Mouse (Mus musculus) myocyte (in vitro differentiated cells): ENCODE measurements around the gene Ctdnep1.
"Not testable (repeated sequence)": the region's sequence is repeated elsewhere in the genome, so short reads cannot be mapped to it uniquely, and the experiment has no call there.

Source experiments
- CEBPB ChIP-seq: IDR thresholded peaks from 2 replicates; pipeline ENCODE4 v1.6.1; 2011; ENCODE audit warnings: mild to moderate bottlenecking, moderate library complexity; ENCODE audit not compliant: poor library complexity, insufficient read depth, severe bottlenecking
- E2F4 ChIP-seq: IDR thresholded peaks from one replicate; pipeline ENCODE4 v1.6.1; 2011; ENCODE audit warnings: mild to moderate bottlenecking, control low read depth, moderate library complexity; ENCODE audit not compliant: insufficient read depth
- MAX ChIP-seq: IDR thresholded peaks from one replicate; pipeline ENCODE4 v1.6.1; 2011; ENCODE audit warnings: low read depth, mild to moderate bottlenecking, control low read depth
- MYOD1 ChIP-seq, 3 experiments: IDR thresholded peaks; one replicate each; pipeline ENCODE4 v1.6.1; 2011; ENCODE audit warnings: control low read depth in 2 of 3, low read depth in 2 of 3, mild to moderate bottlenecking in 2 of 3, moderate library complexity in 1 of 3; ENCODE audit not compliant: insufficient read length in 2 of 3, control insufficient read depth in 1 of 3
- MYOG ChIP-seq, 3 experiments: IDR thresholded peaks; one replicate each; pipeline ENCODE4 v1.6.1; 2011; ENCODE audit warnings: control low read depth in 2 of 3, low read depth in 2 of 3, mild to moderate bottlenecking in 2 of 3; ENCODE audit not compliant: insufficient read length in 2 of 3, control insufficient read depth in 1 of 3, insufficient read depth in 1 of 3
- POLR2A ChIP-seq: IDR thresholded peaks from one replicate; pipeline ENCODE4 v1.6.1; 2011; ENCODE audit warnings: low read depth, mild to moderate bottlenecking, control low read depth, moderate library complexity; ENCODE audit not compliant: insufficient read length
- POLR2AphosphoS2 ChIP-seq: IDR thresholded peaks from one replicate; pipeline ENCODE4 v1.6.1; 2011; ENCODE audit warnings: low read depth, control low read depth; ENCODE audit not compliant: insufficient read length
- REST ChIP-seq: IDR thresholded peaks from one replicate; pipeline ENCODE4 v1.6.1; 2011; ENCODE audit warnings: mild to moderate bottlenecking, control low read depth, moderate library complexity; ENCODE audit not compliant: insufficient read depth, insufficient read length
- TCF12 ChIP-seq: IDR thresholded peaks from one replicate; pipeline ENCODE4 v1.6.1; 2011; ENCODE audit warnings: mild to moderate bottlenecking, control low read depth; ENCODE audit not compliant: poor library complexity, insufficient read depth, severe bottlenecking
- TCF3 ChIP-seq: IDR thresholded peaks from one replicate; pipeline ENCODE4 v1.6.1; 2011; ENCODE audit warnings: low read depth, control low read depth; ENCODE audit not compliant: insufficient read length
- USF1 ChIP-seq: IDR thresholded peaks from one replicate; pipeline ENCODE4 v1.6.1; 2011; ENCODE audit warnings: low read depth, mild to moderate bottlenecking, control low read depth, moderate library complexity

DNA sequence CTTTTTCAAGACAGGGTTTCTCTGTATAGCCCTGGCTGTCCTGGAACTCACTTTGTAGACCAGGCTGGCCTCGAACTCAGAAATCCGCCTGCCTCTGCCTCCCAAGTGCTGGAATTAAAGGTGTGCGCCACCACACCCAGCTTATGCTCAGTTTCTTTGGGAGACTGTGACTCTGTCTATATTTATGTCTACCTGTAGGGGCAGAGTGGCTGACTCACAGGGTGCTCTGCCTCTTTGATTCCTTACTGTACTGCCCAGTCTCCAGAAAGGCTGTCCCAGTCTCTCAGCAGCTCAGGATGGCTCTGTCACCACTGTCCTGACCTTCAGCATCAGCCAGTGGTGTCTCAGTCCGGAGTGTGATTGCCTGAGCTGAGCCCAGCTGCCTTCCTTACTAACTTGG, 25.3 kb upstream of the Ctdnep1 start:
- not testable (repeated sequence) for TF ChIP-seq POLR2A; POLR2AphosphoS2; E2F4; MYOD1 (IDR thresholded peaks at IDR 0.05; ENCODE audit: control insufficient read depth in 1 of 3, insufficient read length in 2 of 3, low read depth in 2 of 3); USF1; CEBPB; TCF12; MAX; REST; MYOG (IDR thresholded peaks at IDR 0.05; ENCODE audit: control insufficient read depth in 1 of 3, insufficient read depth in 1 of 3, insufficient read length in 2 of 3, low read depth in 2 of 3); TCF3
